Mouse (Mus musculus) hindbrain, postnatal 0 days (tissue): ENCODE measurements at regions not wholly inside any gene's neighbourhood (a gene's known extent, or its start where the extent isn't known, plus 50 kb on each side); places are given as distances from the start of the nearest gene placed in this dataset.

Experiments used
- ATAC-seq: fragments of 200-750 bp; cut with Nextera tagmentation; 2 replicates; pipeline ENCODE4 v1.8.0; 2017; ENCODE audit warnings: mild to moderate bottlenecking, moderate TSS enrichment, moderate library complexity
- DNase-seq: peaks from one replicate; pipeline ENCODE4 v3.0.0-alpha.2; 2015; ENCODE audit warnings: low spot score
- H3K27ac ChIP-seq: fragments of 300-500 bp; sonication (generic); 2 replicates; pipeline ENCODE4 v1.5.1; 2014; ENCODE audit warnings: mild to moderate bottlenecking
- H3K27me3 ChIP-seq: fragments of 300-500 bp; sonication (generic); 2 replicates; pipeline ENCODE4 v1.6.1; 2014; ENCODE audit warnings: low read length, mixed read lengths; ENCODE audit not compliant: insufficient read depth
- H3K36me3 ChIP-seq: fragments of 300-500 bp; sonication (generic); 2 replicates; pipeline ENCODE4 v1.6.1; 2014; ENCODE audit warnings: low read length, mixed read lengths; ENCODE audit not compliant: insufficient read depth
- H3K4me1 ChIP-seq: fragments of 300-500 bp; sonication (generic); 2 replicates; pipeline ENCODE4 v1.6.1; 2014; ENCODE audit warnings: antibody characterized with exemption, low read length, mixed read lengths; ENCODE audit not compliant: insufficient read depth
- H3K4me2 ChIP-seq: fragments of 300-500 bp; sonication (generic); 2 replicates; pipeline ENCODE4 v1.6.1; 2014; ENCODE audit warnings: low read depth, mild to moderate bottlenecking, low read length, moderate library complexity, mixed read lengths
- H3K4me3 ChIP-seq: fragments of 300-500 bp; sonication (generic); 2 replicates; pipeline ENCODE4 v1.5.1; 2014; ENCODE audit warnings: low read length
- H3K9ac ChIP-seq: fragments of 300-500 bp; sonication (generic); replicated peaks from 2 replicates; pipeline ENCODE4 v1.6.1; 2014; ENCODE audit warnings: mild to moderate bottlenecking, low read length, moderate library complexity, mixed read lengths
- H3K9me3 ChIP-seq: fragments of 300-500 bp; sonication (generic); 2 replicates; pipeline ENCODE4 v1.6.1; 2016; ENCODE audit warnings: low read length, mixed read lengths
- CTCF ChIP-seq: IDR thresholded peaks from 2 replicates; pipeline ENCODE4 v1.5.1; 2016; ENCODE audit warnings: antibody characterized with exemption, control low read depth, low read depth
- WGBS: fragments of 180-500 bp; shearing (Covaris S2); extraction: QIAGEN DNeasy Blood & Tissue Kit; methylation state at CpG from one replicate; pipeline ENCODE4 v1.1.7; 2014; 5-methylcytosine and 5-hydroxymethylcytosine counted together

- no peaks in the 10 kb centered on the region for H3K36me3 ChIP-seq
- no peak overlapping the region for H3K4me2 ChIP-seq
- no peak overlapping the region for H3K27ac ChIP-seq
- no peak overlapping the region for H3K9ac ChIP-seq
- H3K4me3 ChIP-seq, result no peak overlapping the region
- H3K27me3 ChIP-seq, result no peaks in the 10 kb centered on the region
- no peaks in the 10 kb centered on the region for H3K9me3 ChIP-seq
- H3K4me1 ChIP-seq, result no peaks in the 10 kb centered on the region
- TF ChIP-seq CTCF, result no peak
- DNase-seq, result no peak
- 27% methylated on average over 8 of the region's 8 CpGs for WGBS
- no peak for ATAC-seq
These were observed 177.7 kb upstream of the Unc93a2 start for GRCm38 (mm10) chr17:7562940-7563339.

GRCm38 (mm10) chr17:7548456-7548855 is 163.2 kb upstream of the Unc93a2 start:
- Histone ChIP-seq H3K27me3 (no peaks in the 10 kb centered on the region), H3K4me1 (no peaks in the 10 kb centered on the region), H3K9ac (no peak overlapping the region), H3K9me3 (no peaks in the 10 kb centered on the region), H3K4me2 (no peak overlapping the region), H3K36me3 (no peaks in the 10 kb centered on the region), H3K27ac (no peak overlapping the region), H3K4me3 (no peak overlapping the region)
- TF ChIP-seq CTCF, result no peak
- ATAC-seq (no peak), DNase-seq (no peak)
- WGBS, result 85% methylated on average over 2 of the region's 2 CpGs

GRCm38 (mm10) chr17:7538402-7539087 is 153.3 kb upstream of the Unc93a2 start:
- H3K4me1 ChIP-seq, result no peaks in the 10 kb centered on the region
- no peak overlapping the region for H3K9ac ChIP-seq
- H3K27me3 ChIP-seq, result no peaks in the 10 kb centered on the region
- DNase-seq (no peak), ATAC-seq (no peak)
- no peaks in the 10 kb centered on the region for H3K36me3 ChIP-seq
- no peak overlapping the region for H3K4me3 ChIP-seq
- H3K4me2 ChIP-seq, result no peak overlapping the region
- H3K27ac ChIP-seq, result no peak overlapping the region
- 79% methylated on average over 4 of the region's 4 CpGs for WGBS
- H3K9me3 ChIP-seq, result no peaks in the 10 kb centered on the region
- TF ChIP-seq CTCF, result no peak

GRCm38 (mm10) chr17:7537618-7538266 is 152.5 kb upstream of the Unc93a2 start:
- H3K27ac ChIP-seq, result no peak overlapping the region
- H3K4me1 ChIP-seq, result no peaks in the 10 kb centered on the region
- DNase-seq (no peak), ATAC-seq (no peak)
- H3K27me3 ChIP-seq, result no peaks in the 10 kb centered on the region
- no peak for TF ChIP-seq CTCF
- no peaks in the 10 kb centered on the region for H3K9me3 ChIP-seq
- 80% methylated on average over 7 of the region's 7 CpGs for WGBS
- H3K4me2 ChIP-seq, result no peak overlapping the region
- no peak overlapping the region for H3K9ac ChIP-seq
- no peaks in the 10 kb centered on the region for H3K36me3 ChIP-seq
- no peak overlapping the region for H3K4me3 ChIP-seq

GRCm38 (mm10) chr17:7537210-7537609 is 151.9 kb upstream of the Unc93a2 start:
- ATAC-seq (no peak), DNase-seq (no peak)
- Histone ChIP-seq H3K9ac (no peak overlapping the region), H3K9me3 (no peaks in the 10 kb centered on the region), H3K4me1 (no peaks in the 10 kb centered on the region), H3K4me3 (no peak overlapping the region), H3K27me3 (no peaks in the 10 kb centered on the region), H3K36me3 (no peaks in the 10 kb centered on the region), H3K4me2 (no peak overlapping the region), H3K27ac (no peak overlapping the region)
- 92% methylated on average over 5 of the region's 5 CpGs for WGBS
- no peak for TF ChIP-seq CTCF

GRCm38 (mm10) chr17:7534386-7535059 is 149.3 kb upstream of the Unc93a2 start:
- no peaks in the 10 kb centered on the region for H3K9me3 ChIP-seq

More at GRCm38 (mm10) chr17:7534386-7535059, 149.3 kb upstream of the Unc93a2 start:
- DNase-seq, result no peak
- Histone ChIP-seq H3K27ac (no peak overlapping the region), H3K36me3 (no peaks in the 10 kb centered on the region), H3K4me1 (no peaks in the 10 kb centered on the region), H3K4me2 (no peak overlapping the region), H3K4me3 (no peak overlapping the region), H3K9ac (no peak overlapping the region), H3K27me3 (no peaks in the 10 kb centered on the region)
- no peak for TF ChIP-seq CTCF
- no peak for ATAC-seq
- WGBS, result 94% methylated on average over 6 of the region's 6 CpGs
